Mouse (Mus musculus): ENCODE results near the gene Trex1.

DNA sequence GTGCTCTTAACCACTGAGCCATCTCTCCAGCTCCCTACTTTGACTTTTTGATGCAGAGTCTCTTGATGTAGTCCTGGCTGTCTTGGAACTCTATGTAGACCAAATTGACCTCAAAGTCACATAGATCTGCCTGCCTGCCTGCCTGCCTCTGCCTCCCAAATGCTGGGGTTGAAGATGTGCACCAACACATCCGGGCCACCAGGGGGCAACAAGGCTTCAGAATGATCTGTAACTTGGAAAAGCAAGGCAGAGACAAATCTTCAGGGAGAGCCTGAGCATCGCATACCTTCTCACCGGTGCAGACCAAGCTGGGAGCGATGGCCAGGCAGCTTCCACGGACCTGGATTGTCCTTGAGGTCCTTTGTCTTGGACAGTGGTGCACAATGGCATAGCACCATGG, 13.2 kb downstream of the Trex1 start:
- TF ChIP-seq POLR2A (IDR thresholded peaks at IDR 0.05; ENCODE audit: borderline replicate concordance, extremely low read depth, low read depth, low read length), result no peak
- TF ChIP-seq CTCF (IDR thresholded peaks at IDR 0.05; ENCODE audit: insufficient read depth, low read length), result peak; percentile 78
